Mouse (Mus musculus) forebrain, embryonic 11.5 days (tissue): Measurements from ENCODE around the gene Spem2. TPM values are rescaled to one million over a fixed set of nuclear protein-coding genes. Genes with fewer than 3 reads are reported as not detected.

Source experiments
- ATAC-seq: fragments of 200-750 bp; cut with Nextera tagmentation; replicated peaks from 2 replicates; pipeline ENCODE4 v1.8.0; 2017; ENCODE audit warnings: moderate TSS enrichment; ENCODE audit not compliant: low FRiP score
- DNase-seq: peaks from one replicate; pipeline ENCODE4 v3.0.0-alpha.2; 2017; ENCODE audit warnings: low spot score
- H3K27ac ChIP-seq: fragments of 300-500 bp; sonication (generic); 2 replicates; pipeline ENCODE4 v1.5.1; 2014; ENCODE audit warnings: low read depth, low read length
- H3K27me3 ChIP-seq: fragments of 300-500 bp; sonication (generic); 2 replicates; pipeline ENCODE4 v1.6.1; 2014; ENCODE audit warnings: mild to moderate bottlenecking, low read length, mixed read lengths; ENCODE audit not compliant: control insufficient read depth, insufficient read depth
- H3K36me3 ChIP-seq: fragments of 300-500 bp; sonication (generic); 2 replicates; pipeline ENCODE4 v1.6.1; 2014; ENCODE audit warnings: mild to moderate bottlenecking, low read length, moderate library complexity, mixed read lengths; ENCODE audit not compliant: control insufficient read depth, insufficient read depth
- H3K4me1 ChIP-seq: fragments of 300-500 bp; sonication (generic); replicated peaks from 2 replicates; pipeline ENCODE4 v1.6.1; 2014; ENCODE audit warnings: low read length, mixed read lengths; ENCODE audit not compliant: control insufficient read depth, insufficient read depth
- H3K4me2 ChIP-seq: fragments of 300-500 bp; sonication (generic); 2 replicates; pipeline ENCODE4 v1.6.1; 2014; ENCODE audit warnings: low read depth, mild to moderate bottlenecking, low read length, moderate library complexity, mixed read lengths; ENCODE audit not compliant: severe bottlenecking
- H3K4me3 ChIP-seq: fragments of 300-500 bp; sonication (generic); 2 replicates; pipeline ENCODE4 v1.5.1; 2014; ENCODE audit warnings: low read depth, low read length
- H3K9ac ChIP-seq: fragments of 300-500 bp; sonication (generic); 2 replicates; pipeline ENCODE4 v1.6.1; 2014; ENCODE audit warnings: low read length
- H3K9me3 ChIP-seq: fragments of 300-500 bp; sonication (generic); 2 replicates; pipeline ENCODE4 v1.6.1; 2016; ENCODE audit warnings: low read length, mixed read lengths; ENCODE audit not compliant: control insufficient read depth
- WGBS: fragments of 180-500 bp; shearing (Covaris S2); extraction: QIAGEN DNeasy Blood & Tissue Kit; methylation state at CpG from one replicate; pipeline ENCODE4 v1.1.7; 2014; 5-methylcytosine and 5-hydroxymethylcytosine counted together
- polyA plus RNA-seq: library from polyadenylated mRNA; unstranded; fragments of >200 nt; fragmentation: Nextera tagmentation; extraction: Ambion mirVana; gene quantifications from 2 replicates; pipeline ENCODE4 v1.2.1, GENCODE M21; 2014

Gene Spem2
- polyA plus RNA-seq, 1 experiment from 2014 or later: not detected

DNA sequence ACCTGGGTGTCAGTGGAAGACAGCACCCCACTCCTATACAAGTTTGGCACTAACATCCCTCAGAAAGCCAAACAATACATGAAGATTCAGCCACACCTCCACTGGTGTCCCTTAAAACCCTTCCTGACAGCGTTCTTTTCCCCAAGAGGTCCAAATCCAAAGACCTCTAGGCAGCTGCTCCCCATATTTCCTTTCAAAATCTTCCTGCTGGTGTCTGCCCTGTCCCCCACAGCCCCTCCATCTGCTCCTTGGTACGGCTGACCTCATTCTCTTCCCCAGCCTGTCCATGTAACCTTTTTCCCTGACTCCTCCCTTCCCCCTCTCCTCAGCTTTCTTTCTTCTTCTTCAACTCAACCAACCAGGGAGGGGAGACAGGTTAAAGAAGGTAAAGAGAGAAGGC, 5.2 kb upstream of the Spem2 start:
- H3K9me3 ChIP-seq: no peaks in the 10 kb centered on the region
- peaks cover 15% of the 10 kb centered on the region for H3K36me3 ChIP-seq
- H3K4me2 ChIP-seq: no peak overlapping the region
- H3K4me1 ChIP-seq: no peaks in the 10 kb centered on the region
- WGBS: 78% methylated on average over 2 of the region's 2 CpGs
- H3K4me3 ChIP-seq: no peak overlapping the region
- H3K27ac ChIP-seq: no peak overlapping the region
- no peaks in the 10 kb centered on the region for H3K27me3 ChIP-seq
- H3K9ac ChIP-seq: no peak overlapping the region
- no peak for DNase-seq
- ATAC-seq: no peak

DNA sequence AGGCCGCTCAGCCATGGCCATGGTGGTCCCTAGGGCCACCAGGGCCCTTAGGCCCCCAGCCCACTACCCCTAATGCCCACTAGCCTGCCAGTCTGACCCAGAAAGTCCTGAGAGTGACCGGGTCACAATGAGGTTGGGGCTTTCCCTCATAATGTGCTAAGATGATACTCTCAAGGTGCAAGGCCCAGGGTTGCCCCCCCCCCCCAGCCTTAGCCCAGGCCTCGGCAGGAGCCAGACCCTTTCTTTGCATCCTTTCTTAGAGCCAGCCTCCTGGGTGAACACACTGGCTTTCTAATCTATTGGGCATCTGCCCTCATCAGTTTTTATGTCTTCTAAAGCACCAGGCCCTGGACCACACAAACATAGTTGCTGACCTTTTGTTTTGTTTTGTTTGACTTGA, 3.8 kb upstream of the Spem2 start, which contains the start of gene Spem1:
Gene Spem1 (minus strand): TSS at position 101 of the 400 bp plus-strand sequence.
- no peak within 1 kb of the TSS for H3K27ac ChIP-seq
- H3K4me2 ChIP-seq: no peak within 1 kb of the TSS
- WGBS: 87% methylated on average over 3 of the region's 3 CpGs
- 0 out of 2 replicates have a peak, but pooled peaks cover 2% of the 10 kb centered on the region for H3K9me3 ChIP-seq
- H3K27me3 ChIP-seq: no peaks in the 10 kb centered on the region
- H3K4me3 ChIP-seq: no peak within 1 kb of the TSS
- ATAC-seq (no peak), DNase-seq (no peak)
- H3K4me1 ChIP-seq: no peaks in the 10 kb centered on the region
- no peak within 1 kb of the TSS for H3K9ac ChIP-seq
- peaks cover 13% of the 10 kb centered on the region for H3K36me3 ChIP-seq

DNA sequence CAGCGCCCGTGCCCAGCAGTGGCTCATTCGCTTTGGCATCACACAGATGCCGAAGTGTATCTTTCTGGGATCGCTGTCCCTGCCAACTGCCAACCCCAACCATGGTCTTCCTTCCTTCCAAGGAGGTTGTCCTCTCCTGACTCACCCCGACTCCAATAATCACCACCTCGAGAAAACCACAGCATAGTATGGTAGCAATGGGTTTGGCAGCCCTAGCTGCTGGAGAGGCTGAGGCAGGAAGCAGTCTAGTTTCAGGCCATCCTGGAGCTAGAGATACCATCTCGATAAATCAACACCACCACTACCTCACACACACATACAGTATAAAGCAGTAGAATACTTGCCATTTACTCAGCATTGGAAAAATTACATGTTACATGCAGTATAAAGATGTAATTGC, 606 bp upstream of the Spem2 start:
- ATAC-seq: no peak
- 92% methylated on average over 8 of the region's 8 CpGs for WGBS
- H3K27me3 ChIP-seq: no peaks in the 10 kb centered on the region

DNA sequence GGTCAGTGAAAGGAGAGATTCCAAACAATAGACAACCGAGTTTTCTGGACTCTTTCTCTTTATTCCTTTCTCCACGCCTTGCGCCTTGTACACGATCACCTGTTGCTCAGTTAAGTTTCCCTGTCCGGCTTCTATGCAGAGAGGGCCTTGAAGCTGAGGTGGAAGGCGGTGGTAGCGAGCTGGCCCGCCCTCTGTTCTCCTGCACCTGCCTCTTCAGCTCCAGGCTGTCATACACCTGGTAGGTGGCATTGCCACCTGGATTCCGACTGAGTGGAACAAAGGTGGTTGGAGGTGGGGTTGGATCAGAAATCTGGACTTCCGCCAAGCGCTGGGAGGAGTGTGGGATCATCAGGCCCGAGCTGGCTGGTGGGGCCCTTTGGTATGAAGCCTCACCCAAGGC, 1.7 kb downstream of the Spem2 start:
- Histone ChIP-seq H3K4me3 (no peak overlapping the region), H3K27ac (no peak overlapping the region), H3K36me3 (no peaks in the 10 kb centered on the region; the same call in 1 of the 2 replicates), H3K4me1 (no peaks in the 10 kb centered on the region), H3K27me3 (no peaks in the 10 kb centered on the region), H3K4me2 (no peak overlapping the region), H3K9me3 (0 out of 2 replicates have a peak, but pooled peaks cover 2% of the 10 kb centered on the region), H3K9ac (no peak overlapping the region)
- 93% methylated on average over 12 of the region's 12 CpGs for WGBS
- ATAC-seq (no peak), DNase-seq (no peak)

More for the DNA sequence above, 606 bp upstream of the Spem2 start:
- no peak for DNase-seq
- no peaks in the 10 kb centered on the region; the same call in 1 of the 2 replicates for H3K36me3 ChIP-seq
- no peak overlapping the region for H3K4me3 ChIP-seq
- H3K4me1 ChIP-seq: no peaks in the 10 kb centered on the region
- 0 out of 2 replicates have a peak, but pooled peaks cover 2% of the 10 kb centered on the region for H3K9me3 ChIP-seq
- H3K4me2 ChIP-seq: no peak overlapping the region
- H3K27ac ChIP-seq: no peak overlapping the region
- no peak overlapping the region for H3K9ac ChIP-seq

DNA sequence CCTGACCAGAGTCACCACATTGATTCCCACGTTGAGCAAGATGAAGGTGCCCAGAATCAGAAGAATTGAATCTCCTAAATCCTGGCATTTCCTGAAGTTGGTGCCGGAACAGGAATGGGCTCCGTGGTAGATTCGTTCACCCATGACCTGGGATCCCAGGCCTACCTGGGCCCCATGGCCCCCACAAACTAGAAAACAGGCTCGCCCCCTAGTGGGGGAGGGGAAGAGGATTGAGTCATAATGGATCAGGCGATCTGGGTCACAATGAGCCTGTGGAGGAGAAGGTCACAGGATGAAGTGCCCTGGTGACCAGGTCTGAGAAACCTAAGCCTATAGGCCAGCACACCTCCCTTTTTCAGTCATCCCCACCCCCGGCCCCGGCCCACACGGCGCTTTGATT, 3.1 kb downstream of the Spem2 start, which contains the start of gene Gm39566:
Gene Gm39566 (minus strand): TSS at position 144 of the 400 bp plus-strand sequence.
- 70% methylated on average over 10 of the region's 10 CpGs for WGBS
- ATAC-seq: no peak

DNA sequence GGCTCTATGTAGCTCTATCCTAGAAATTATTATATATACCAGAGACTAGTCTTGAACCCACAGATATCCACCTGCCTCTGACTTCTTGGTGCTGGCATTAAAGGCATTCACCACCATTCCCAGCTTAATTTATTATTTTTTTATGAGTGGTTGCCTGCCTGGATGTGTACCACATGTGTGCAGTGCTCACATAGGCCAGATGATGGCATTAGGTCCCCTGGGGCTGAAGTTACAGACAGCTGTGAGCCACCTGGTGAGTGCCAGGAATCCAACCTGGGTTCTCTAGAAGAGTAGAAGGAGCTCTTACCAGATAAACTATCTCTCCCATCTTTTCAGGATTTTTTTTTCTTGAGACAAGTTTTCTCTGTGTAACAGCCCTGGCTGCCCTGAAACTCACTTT, 8.0 kb downstream of the Spem2 start:
- Histone ChIP-seq H3K36me3 (no peaks in the 10 kb centered on the region), H3K4me1 (no peaks in the 10 kb centered on the region), H3K9me3 (no peaks in the 10 kb centered on the region; the same call in 1 of the 2 replicates), H3K27ac (no peak overlapping the region), H3K4me3 (no peak overlapping the region), H3K4me2 (no peak overlapping the region), H3K9ac (no peak overlapping the region), H3K27me3 (peaks cover 8% of the 10 kb centered on the region)
- DNase-seq (no peak), ATAC-seq (no peak)

More for the DNA sequence above, 3.1 kb downstream of the Spem2 start, which contains the start of gene Gm39566:
- Histone ChIP-seq H3K9me3 (0 out of 2 replicates have a peak, but pooled peaks cover 2% of the 10 kb centered on the region), H3K36me3 (no peaks in the 10 kb centered on the region; the same call in 1 of the 2 replicates), H3K9ac (no peak within 1 kb of the TSS), H3K4me2 (no peak within 1 kb of the TSS), H3K4me1 (no peaks in the 10 kb centered on the region), H3K4me3 (no peak within 1 kb of the TSS), H3K27me3 (no peaks in the 10 kb centered on the region), H3K27ac (no peak within 1 kb of the TSS)
- no peak for DNase-seq

DNA sequence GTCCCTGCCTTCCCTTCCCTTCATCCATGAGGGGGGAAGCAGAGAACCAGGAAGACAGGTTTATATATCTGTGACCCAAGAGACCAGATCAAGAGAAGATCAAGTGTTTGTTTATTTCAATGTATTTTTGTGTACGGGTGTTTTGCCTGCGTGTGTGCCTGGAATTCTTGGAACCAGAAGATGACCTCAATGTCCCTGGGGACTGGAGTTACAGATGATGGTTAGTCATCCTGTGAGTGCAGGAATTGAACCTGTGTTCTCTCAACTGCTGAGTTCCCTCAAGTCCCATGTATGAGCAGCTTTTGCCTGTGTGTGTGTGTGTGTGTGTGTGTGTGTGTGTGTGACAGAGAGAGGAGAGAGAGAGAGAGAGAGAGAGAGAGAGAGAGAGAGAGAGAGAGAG, 10.6 kb downstream of the Spem2 start:
- no peak overlapping the region for H3K4me2 ChIP-seq
- H3K9ac ChIP-seq: no peak overlapping the region
- no peak overlapping the region for H3K27ac ChIP-seq
- H3K4me3 ChIP-seq: no peak overlapping the region
- 86% methylated on average over 2 of the region's 2 CpGs for WGBS
- H3K27me3 ChIP-seq: peaks cover 30% of the 10 kb centered on the region
- H3K36me3 ChIP-seq: no peaks in the 10 kb centered on the region
- no peak for DNase-seq
- peaks cover 22% of the 10 kb centered on the region for H3K4me1 ChIP-seq
- no peak for ATAC-seq
- no peaks in the 10 kb centered on the region; the same call in 1 of the 2 replicates for H3K9me3 ChIP-seq

DNA sequence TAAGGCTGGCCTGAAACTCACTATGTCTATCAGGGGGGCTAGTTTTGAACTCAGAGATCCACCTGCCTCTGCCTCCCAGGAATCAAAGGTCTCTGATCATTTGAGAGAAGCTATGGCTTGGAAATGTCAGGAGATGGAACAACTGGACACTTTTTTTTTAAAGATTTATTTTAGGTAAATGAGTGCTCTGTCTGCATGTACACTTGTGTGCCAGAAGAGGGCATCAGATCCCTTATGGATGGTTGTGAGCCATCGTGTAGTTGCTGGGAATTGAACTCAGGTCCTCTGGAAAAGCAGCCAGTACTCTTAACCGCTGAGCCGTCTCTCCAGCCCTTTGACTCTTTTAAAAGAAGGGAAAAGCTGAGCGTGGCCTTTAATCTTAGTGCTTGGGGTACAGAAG, 11.9 kb downstream of the Spem2 start:
- Histone ChIP-seq H3K9ac (no peak overlapping the region), H3K4me2 (no peak overlapping the region), H3K27me3 (peaks cover 42% of the 10 kb centered on the region), H3K36me3 (no peaks in the 10 kb centered on the region), H3K27ac (no peak overlapping the region), H3K9me3 (no peaks in the 10 kb centered on the region; the same call in 1 of the 2 replicates), H3K4me3 (no peak overlapping the region), H3K4me1 (peaks cover 29% of the 10 kb centered on the region)
- WGBS: 86% methylated on average over 4 of the region's 4 CpGs
- ATAC-seq: no peak
- no peak for DNase-seq
